Mouse (Mus musculus) central nervous system, embryonic 18 days (tissue): ENCODE results near the gene Tlnrd1. TPM values are rescaled to one million over a fixed set of nuclear protein-coding genes. Genes with fewer than 3 reads are reported as not detected.

Experiments used
- polyA plus RNA-seq: library from polyadenylated mRNA; depleted of rRNA; stranded (reverse); fragments of >200 nt; gene quantifications from 2 replicates; pipeline ENCODE4 v1.2.3, GENCODE M21; 2012; rRNA removed

Gene Tlnrd1
- polyA plus RNA-seq: 19.5 TPM in 2 replicates

DNA sequence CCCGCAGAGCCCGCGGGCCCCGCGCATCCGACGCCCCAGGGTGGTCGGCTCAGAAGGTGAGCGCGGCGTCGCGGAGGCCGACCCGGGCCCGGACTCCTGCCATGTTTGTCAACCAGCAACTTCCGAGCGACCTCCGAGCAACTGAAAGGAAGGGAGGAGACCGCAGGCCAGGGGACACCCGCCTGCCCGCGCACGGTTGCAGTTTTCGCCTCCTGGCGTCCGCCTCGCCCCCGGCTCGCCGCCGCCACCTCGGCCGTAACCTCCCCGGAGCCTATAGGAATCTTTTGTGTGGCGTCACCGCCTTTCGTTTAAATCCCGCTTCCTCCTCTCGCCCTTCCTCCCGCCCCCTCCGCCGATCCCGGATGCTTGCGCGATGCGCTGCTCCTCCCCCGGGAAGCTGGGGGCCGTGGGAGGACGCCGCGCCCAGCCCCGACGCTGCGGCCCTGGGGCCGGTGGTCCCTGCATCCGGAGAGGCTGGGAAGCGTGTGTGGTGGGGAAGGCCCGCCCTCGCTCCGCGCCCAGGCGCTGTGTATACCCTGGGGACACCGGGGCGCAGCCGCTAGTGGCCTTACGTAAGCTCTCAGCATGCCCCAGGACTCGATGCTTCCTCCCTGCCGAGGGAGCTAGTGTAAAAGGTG, at the start of gene Tlnrd1, which contains the start of gene Mesd:
Tlnrd1 (minus strand) TSS at position 285 of the 638 bp plus-strand sequence.
Mesd (plus strand) TSS at position 446 of the 638 bp plus-strand sequence.

Other genes with a start within 250 kb of the Tlnrd1 start
- 0.88 and 1.1 TPM in 2 replicates for gene Il16, start 138.6 kb downstream of the Tlnrd1 start, polyA plus RNA-seq
- 1.1 and 1.4 TPM in 2 replicates for gene Cfap161, start 89.4 kb downstream of the Tlnrd1 start, polyA plus RNA-seq
- 28.5 and 28.8 TPM in 2 replicates for gene Mesd, start 161 bp upstream of the Tlnrd1 start, polyA plus RNA-seq
- gene Cemip, start 202.2 kb upstream of the Tlnrd1 start, polyA plus RNA-seq: 1.6 and 2.1 TPM in 2 replicates